Mouse (Mus musculus) heart, postnatal 10 days (tissue): ENCODE measurements around the gene Cbln1. TPM values are rescaled to one million over a fixed set of nuclear protein-coding genes. Genes with fewer than 3 reads are reported as not detected.

Experiments
- DNase-seq, 2 experiments: peaks; one replicate each; pipeline ENCODE4 v3.0.0; 2021
- intact Hi-C: fragments of 180-260 bp; cut with DNase I; formaldehyde crosslinking; loops from one replicate; pipeline ENCODE4 v1.15.1; 2025
- total RNA-seq, 2 experiments: library from RNA; stranded (reverse); gene quantifications; 2 replicates each; pipeline ENCODE4 v1.2.3; 2021

Gene Cbln1
- total RNA-seq: under 1 TPM; 0.15 to 0.19 TPM

DNA sequence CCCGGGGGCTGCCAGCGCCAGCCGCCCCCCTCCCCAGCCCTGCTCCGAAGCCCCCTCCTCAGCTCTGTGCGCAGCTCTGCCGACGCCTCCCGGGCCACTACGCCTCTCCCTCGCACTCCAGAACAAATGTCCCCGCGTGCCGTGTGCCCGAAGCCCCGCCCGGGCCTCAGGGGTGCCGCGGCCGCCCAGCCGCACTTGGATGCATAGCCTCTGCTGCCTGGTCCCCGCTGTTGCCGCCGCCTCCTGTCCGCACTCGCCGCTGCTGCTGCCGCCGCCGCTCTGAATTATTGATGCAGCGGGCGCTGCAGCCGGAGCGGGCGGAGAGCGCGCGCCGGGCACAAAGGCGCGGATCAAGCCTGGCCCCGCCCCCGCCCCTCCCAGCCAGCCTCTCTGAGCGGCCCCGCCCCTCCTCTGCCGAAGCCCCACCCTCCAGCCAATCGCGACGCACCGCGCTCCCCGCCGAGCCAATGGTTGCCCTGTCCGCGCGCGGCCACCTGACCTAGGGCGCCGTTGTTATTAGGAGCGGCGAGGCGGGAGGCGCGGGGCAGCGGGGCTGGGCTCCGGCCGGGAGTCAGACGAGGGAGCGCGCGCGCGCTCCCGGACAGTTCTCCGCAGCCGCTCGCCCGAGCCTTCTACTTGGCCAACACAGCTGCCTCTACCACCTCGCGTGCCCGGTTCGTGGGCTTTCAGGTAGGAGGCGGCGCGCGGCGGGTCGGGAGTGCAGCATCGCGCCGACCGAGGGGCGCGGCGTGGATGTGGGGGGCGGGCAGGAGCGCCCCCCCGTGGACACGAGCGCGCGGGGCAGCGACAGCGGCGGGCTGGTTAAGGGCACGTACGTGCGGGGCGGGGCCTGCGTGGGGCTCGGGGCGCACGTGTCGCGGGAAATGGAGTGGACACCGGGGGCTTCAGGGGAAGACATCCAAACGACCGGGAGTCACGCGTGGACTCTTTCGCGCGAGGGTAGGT, at the start of gene Cbln1:
Cbln1 (minus strand) TSS at position 339 of the 966 bp plus-strand sequence.
- intact Hi-C loops: no loop called here
- DNase-seq: peak; percentile 87

GRCm38 (mm10) chr8:87517132-87517531, 44.7 kb upstream of the Cbln1 start:
- no peak for DNase-seq
- intact Hi-C loops: no loop called here

- no peak for DNase-seq
- intact Hi-C loops: no loop called here
Measured at GRCm38 (mm10) chr8:87513796-87514195, 41.4 kb upstream of the Cbln1 start.

- DNase-seq: no peak
- intact Hi-C loops: no loop called here
Measured at GRCm38 (mm10) chr8:87513350-87513749, 40.9 kb upstream of the Cbln1 start.

DNA sequence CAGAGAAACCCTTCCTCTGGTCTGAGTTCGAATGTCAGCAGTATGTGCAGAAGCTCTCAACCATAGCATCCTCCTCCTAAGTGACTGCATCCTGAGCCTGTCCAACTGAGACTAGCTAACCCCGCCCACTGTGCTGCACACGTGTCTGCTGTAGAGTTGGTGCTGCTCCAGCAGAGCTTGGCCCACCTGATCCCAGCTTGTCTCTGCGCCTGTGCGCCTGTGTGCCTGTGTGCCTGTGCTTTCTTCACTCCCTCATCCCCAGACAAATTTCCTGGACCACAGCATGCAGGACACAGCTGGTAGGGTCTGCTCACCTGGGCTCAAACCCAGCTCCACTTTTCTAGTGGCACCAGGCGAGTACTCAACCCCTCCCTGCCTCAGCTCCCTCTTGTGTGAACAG, 40.2 kb upstream of the Cbln1 start:
- intact Hi-C loops: no loop called here
- no peak for DNase-seq

DNA sequence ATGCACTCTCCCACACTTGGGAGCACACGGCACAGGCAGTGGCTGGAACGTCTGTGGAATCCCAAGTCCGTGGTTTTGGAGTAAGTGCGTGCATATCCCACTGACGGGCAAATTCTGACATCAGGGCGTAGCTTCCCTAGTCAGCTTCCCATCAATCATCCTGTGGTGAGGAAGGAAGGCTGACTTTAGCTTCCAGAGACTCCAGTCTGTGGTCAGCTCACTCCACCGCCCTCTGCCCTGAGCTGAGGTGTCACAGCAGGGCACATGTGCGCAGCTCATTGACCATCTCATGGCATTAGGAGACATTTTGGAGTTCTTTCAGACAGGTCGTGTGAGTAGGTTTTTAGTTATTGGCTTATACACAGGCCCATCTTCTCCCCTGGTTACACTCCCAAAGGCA, 34.6 kb upstream of the Cbln1 start:
- intact Hi-C loops: no loop called here
- DNase-seq: no peak

GRCm38 (mm10) chr8:87504441-87504840, 32.0 kb upstream of the Cbln1 start:
- intact Hi-C loops: no loop called here
- DNase-seq: no peak

DNA sequence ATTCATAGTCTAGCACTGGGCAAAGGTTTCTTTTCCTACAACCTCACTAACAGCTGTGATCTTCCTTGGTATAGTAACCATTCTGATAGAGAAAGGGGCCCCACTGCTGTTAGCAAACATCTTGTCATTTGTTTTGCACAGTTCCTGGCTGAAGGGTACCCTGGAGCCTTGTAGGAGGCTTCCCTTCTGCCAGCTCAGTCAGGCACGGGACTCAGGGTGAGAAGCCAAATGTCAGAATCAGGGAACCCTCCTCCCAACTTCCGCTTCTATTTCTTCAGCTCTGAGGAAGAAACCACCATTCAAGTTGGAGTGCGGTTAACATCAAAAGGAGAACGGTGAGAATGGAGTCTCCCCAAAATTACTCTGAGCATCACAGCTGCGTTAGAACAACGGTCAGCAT, 30.3 kb upstream of the Cbln1 start:
- intact Hi-C loops: no loop called here

DNA sequence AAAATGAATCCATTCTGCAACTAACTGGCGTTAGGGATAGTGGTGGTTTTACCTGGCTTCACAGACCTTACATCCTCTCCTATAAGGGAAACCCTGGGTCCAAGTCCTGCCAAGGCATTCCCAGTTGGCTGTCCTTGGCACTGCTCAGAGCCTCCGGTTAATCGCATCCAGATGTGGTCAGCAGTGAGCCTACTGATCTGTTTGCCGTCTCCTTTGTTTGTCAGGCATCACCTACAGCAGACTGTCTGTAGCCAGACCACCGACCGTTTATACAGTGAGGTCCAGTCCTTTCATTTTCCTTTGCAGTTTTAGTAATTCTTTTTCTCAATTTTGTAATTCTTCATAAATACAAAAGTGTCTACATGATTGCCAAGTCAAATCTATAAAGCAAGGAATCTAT, 25.2 kb upstream of the Cbln1 start:
- DNase-seq: no peak
- intact Hi-C loops: loop anchor here (10.0 kb wide), 2 partner anchors 283 to 563 kb away; no protein-coding TSS in a partner anchor

More for the DNA sequence above, 30.3 kb upstream of the Cbln1 start:
- DNase-seq: no peak

- DNase-seq: no peak
- intact Hi-C loops: loop anchor here (10.0 kb wide), 2 partner anchors 282 to 562 kb away; no protein-coding TSS in a partner anchor
Measured at GRCm38 (mm10) chr8:87496511-87496910, 24.1 kb upstream of the Cbln1 start.

- intact Hi-C loops: loop anchor here (10.0 kb wide), 2 partner anchors 280 to 560 kb away; no protein-coding TSS in a partner anchor
- peak; percentile 7 to 11 for DNase-seq
Measured at GRCm38 (mm10) chr8:87494862-87495261, 22.5 kb upstream of the Cbln1 start.

DNA sequence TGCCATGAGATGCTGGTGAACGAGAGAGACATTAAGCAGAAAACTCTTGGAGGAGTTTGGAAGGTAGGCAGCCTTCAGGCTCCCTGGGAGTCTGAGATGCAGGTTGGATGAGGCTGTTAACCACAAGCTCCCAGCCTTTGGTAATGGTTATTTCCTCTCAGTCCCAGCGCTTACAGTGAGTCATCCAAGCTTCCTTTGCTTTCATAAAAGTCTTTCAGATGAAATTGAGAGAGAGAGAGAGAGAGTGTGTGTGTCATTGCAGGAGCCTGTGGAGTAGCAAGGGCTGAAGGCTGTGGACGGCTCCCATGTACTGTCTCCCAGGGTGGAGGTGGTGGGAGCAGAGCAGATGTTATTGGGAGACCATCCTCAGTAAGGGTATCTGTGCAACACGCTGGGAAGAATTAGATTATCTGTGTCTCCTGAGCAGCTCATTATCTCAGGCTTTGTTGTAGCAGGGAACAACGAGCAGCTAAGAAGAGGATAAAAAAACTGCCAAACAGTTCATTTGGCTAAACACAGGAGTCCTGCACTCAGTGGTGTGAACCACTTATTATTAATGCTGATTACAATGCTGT, 17.5 kb upstream of the Cbln1 start:
- intact Hi-C loops: loop anchor here (10.0 kb wide), 2 partner anchors 275 to 555 kb away; no protein-coding TSS in a partner anchor
- DNase-seq: no peak

DNA sequence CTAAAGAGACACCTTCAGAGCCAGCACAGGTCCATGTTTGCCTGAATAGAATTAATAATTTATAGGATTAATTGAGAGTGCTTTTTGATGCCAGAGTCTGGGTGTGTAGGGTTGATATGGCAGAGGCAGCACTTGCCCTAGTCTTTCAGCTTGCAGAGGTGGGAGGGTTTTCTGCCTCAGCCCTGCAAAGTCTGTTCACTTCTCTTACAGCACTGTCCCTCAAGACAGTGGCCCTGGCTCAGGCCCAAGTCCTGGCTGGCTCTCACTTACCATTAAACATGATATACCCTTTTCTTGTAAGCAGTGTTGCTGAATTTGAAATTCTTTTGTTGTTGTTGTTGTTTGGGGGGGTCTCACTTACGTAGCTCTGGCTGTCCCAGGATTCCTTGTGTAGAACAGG, 9.0 kb upstream of the Cbln1 start:
- no peak for DNase-seq
- intact Hi-C loops: no loop called here

DNA sequence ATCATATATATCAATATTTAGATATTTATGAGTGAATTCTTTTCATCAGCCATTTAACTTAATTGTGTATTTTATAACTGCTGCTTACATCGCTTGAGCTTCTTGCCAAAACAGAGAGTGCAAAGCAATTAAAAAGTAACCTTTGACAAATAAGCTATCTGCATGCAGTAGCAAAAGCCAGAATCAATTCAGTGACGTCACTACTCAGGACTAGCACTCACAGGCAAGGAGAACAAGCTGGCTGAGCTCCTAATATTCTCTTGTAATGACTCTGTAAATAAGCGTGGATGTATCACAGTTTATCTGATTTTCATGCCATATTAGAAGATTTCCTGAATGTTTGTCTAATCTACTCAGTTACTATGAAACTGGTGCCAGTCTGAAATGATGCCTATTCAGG, 5.8 kb upstream of the Cbln1 start:
- no peak for DNase-seq
- intact Hi-C loops: no loop called here

DNA sequence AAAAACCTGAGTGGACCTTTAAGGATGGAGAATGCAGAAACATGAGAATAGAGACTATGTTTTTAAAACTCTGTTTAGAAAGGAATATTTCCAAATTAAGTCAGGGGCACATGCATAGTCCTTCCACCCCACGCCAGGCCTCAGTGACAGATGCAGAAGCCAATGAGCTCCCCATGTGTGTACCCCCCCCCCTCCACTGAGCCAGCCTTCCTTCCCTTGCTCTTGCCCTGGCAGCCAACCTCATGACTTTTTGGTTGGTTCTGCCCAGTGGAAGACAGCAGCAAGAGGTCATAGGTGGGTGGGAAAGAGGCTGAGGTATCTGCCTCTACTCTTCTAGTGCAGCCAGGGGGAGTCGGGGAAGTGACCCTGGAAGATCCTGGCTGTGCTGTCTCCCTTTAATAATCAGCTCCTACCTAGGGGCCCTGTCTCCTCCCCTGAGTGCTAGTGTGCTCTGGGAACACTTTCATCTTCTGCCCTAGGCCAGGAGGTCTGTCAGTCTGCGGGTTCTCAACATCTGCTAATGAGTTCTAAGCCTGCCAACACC, 4.8 kb upstream of the Cbln1 start:
- no peak for DNase-seq
- intact Hi-C loops: no loop called here

DNA sequence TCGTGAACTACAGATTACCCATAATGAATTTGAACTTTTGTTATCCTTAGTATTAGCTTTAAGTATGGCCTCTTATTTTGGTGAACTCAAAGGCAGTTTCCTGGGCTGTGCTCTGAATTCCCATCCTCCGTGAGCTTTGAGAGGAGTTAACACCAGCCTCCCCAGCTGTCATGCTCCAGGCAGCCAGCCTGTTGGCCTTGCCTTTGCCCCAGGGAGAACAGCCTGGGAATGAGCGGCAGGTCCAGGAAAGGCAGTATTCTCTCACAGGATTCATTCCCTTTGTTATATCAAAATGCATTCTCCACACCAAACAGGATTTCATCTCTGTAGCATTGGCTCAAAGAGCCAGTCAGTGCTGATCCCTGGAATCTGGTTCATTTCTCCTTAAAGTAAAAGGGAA, 3.1 kb upstream of the Cbln1 start:
- intact Hi-C loops: no loop called here

DNA sequence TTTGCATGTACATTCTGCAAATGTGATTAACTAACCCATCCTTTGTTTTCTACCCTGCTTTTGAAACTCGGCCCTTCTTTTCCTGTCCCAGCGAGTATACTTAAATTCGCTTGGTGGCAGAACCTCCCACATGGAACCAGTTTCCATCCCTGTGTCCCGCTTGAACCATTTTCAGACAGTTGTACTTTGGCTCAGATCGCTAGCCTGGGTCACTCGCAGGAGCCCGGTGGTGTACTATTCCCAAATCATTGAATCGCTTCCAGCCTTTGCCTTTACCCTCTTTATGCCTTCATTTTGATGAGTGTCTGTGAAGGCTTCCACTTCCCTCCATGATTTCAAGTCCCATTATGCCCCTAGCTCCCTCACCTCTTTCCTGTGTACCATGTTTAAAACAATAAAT, 2.0 kb upstream of the Cbln1 start:
- no peak for DNase-seq
- intact Hi-C loops: no loop called here

More for the DNA sequence above, 3.1 kb upstream of the Cbln1 start:
- DNase-seq: no peak

GRCm38 (mm10) chr8:87473940-87474339, 1.5 kb upstream of the Cbln1 start:
- intact Hi-C loops: no loop called here
- DNase-seq: no peak

DNA sequence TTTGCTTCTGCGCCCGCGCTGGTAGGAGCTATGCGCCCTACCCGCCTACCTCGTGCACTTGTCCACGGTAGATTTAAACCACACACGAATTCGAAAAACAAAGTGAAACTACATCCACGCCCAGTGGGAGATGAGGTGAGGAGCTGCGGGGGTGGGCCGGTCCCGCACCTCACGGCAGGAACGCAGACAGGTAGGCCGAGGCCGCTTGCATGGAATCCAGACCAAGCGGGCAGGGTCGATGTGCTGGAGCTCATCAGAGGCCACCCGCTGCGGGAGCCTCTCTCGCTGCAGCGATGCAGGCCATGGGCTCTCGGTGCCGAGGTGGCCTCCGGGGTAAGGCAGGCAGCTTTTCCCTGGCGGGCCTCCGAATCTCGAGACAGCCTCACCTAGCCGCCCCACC, 905 bp upstream of the Cbln1 start:
- DNase-seq: no peak
- intact Hi-C loops: no loop called here

- DNase-seq: no peak
- intact Hi-C loops: no loop called here
Measured at GRCm38 (mm10) chr8:87471603-87472270, 672 bp downstream of the Cbln1 start.
